Mouse (Mus musculus) gastrocnemius, adult 2 months (tissue): Measurements from ENCODE around the gene Slc23a2. TPM values are rescaled to one million over a fixed set of nuclear protein-coding genes. Genes with fewer than 3 reads are reported as not detected.

Source experiments
- DNase-seq: peaks from one replicate; pipeline ENCODE4 v3.0.0; 2022
- H3K27ac ChIP-seq: fragments of 200-600 bp; 2 replicates; pipeline ENCODE4 v1.8.1; 2022; ENCODE audit warnings: mild to moderate bottlenecking
- H3K4me3 ChIP-seq: fragments of 200-600 bp; 2 replicates; pipeline ENCODE4 v1.8.1; 2022; ENCODE audit warnings: mild to moderate bottlenecking, moderate library complexity
- CTCF ChIP-seq: fragments of 200-600 bp; IDR thresholded peaks from 2 replicates; pipeline ENCODE4 v1.8.1; 2022; ENCODE audit warnings: antibody characterized with exemption, mild to moderate bottlenecking, moderate library complexity
- intact Hi-C: fragments of 180-260 bp; cut with DNase I; formaldehyde crosslinking; loops from one replicate; pipeline ENCODE4 v1.15.1; 2025
- total RNA-seq, 2 experiments: library from RNA; stranded (reverse); gene quantifications; 2 replicates each; pipeline ENCODE4 v1.2.3; 2021

Gene Slc23a2
- total RNA-seq, 2 experiments from 2014 or later, result 7.7 to 10.8 TPM

- intact Hi-C loops, result no loop called here
- 0 out of 2 replicates have a peak overlapping the region, but pooled peaks have one; percentile 71 for H3K27ac ChIP-seq
- TF ChIP-seq CTCF, result no peak
- DNase-seq, result no peak
- H3K4me3 ChIP-seq, result no peak overlapping the region
Measured at GRCm38 (mm10) chr2:132108988-132109387, 35.9 kb downstream of the Slc23a2 start.

- H3K4me3 ChIP-seq, result peak overlapping the region; percentile 30
- intact Hi-C loops, result no loop called here
- peak overlapping the region; percentile 71 for H3K27ac ChIP-seq
- DNase-seq, result peak; percentile 60
- no peak for TF ChIP-seq CTCF
Measured at GRCm38 (mm10) chr2:132107611-132108010, 37.3 kb downstream of the Slc23a2 start.

GRCm38 (mm10) chr2:132106069-132106468, 38.8 kb downstream of the Slc23a2 start:
- no peak for DNase-seq
- intact Hi-C loops, result no loop called here

GRCm38 (mm10) chr2:132103265-132103664, 41.6 kb downstream of the Slc23a2 start:
- intact Hi-C loops, result no loop called here
- no peak for DNase-seq
- TF ChIP-seq CTCF, result no peak
- Histone ChIP-seq H3K4me3 (peak overlapping the region; percentile 31), H3K27ac (peak overlapping the region; percentile 75)

More at GRCm38 (mm10) chr2:132106069-132106468, 38.8 kb downstream of the Slc23a2 start:
- Histone ChIP-seq H3K27ac (peak overlapping the region; percentile 71), H3K4me3 (no peak overlapping the region)
- TF ChIP-seq CTCF, result no peak

GRCm38 (mm10) chr2:132102505-132103130, 42.3 kb downstream of the Slc23a2 start:
- no peak for TF ChIP-seq CTCF
- H3K27ac ChIP-seq, result peak overlapping the region; percentile 75
- DNase-seq, result no peak
- intact Hi-C loops, result no loop called here
- peak overlapping the region; percentile 31 for H3K4me3 ChIP-seq

- no peak for DNase-seq
- intact Hi-C loops, result loop anchor here (2.0 kb wide), 1 partner anchor 26 kb away; no protein-coding TSS in a partner anchor
- Histone ChIP-seq H3K27ac (no peak overlapping the region), H3K4me3 (no peak overlapping the region)
- TF ChIP-seq CTCF, result no peak
Measured at GRCm38 (mm10) chr2:132098942-132099672, 45.8 kb downstream of the Slc23a2 start.

GRCm38 (mm10) chr2:132098365-132098764, 46.5 kb downstream of the Slc23a2 start:
- intact Hi-C loops, result loop anchor here (2.0 kb wide), 1 partner anchor 26 kb away; no protein-coding TSS in a partner anchor
- DNase-seq, result no peak
- TF ChIP-seq CTCF, result no peak
- no peak overlapping the region for H3K4me3 ChIP-seq
- H3K27ac ChIP-seq, result no peak overlapping the region

- Histone ChIP-seq H3K27ac (no peak overlapping the region), H3K4me3 (no peak overlapping the region)
- no peak for DNase-seq
- TF ChIP-seq CTCF, result no peak
- intact Hi-C loops, result no loop called here
Measured at GRCm38 (mm10) chr2:132096582-132096981, 48.3 kb downstream of the Slc23a2 start.

- DNase-seq, result no peak
- intact Hi-C loops, result no loop called here
Measured at GRCm38 (mm10) chr2:132095821-132096220, 49.1 kb downstream of the Slc23a2 start.

GRCm38 (mm10) chr2:132094441-132095230, 50.3 kb downstream of the Slc23a2 start:
- Histone ChIP-seq H3K4me3 (no peak overlapping the region), H3K27ac (no peak overlapping the region)
- intact Hi-C loops, result no loop called here
- DNase-seq, result no peak
- no peak for TF ChIP-seq CTCF

More at GRCm38 (mm10) chr2:132095821-132096220, 49.1 kb downstream of the Slc23a2 start:
- Histone ChIP-seq H3K27ac (no peak overlapping the region), H3K4me3 (no peak overlapping the region)
- TF ChIP-seq CTCF, result no peak

- TF ChIP-seq CTCF, result no peak
- DNase-seq, result no peak
- intact Hi-C loops, result no loop called here
- H3K4me3 ChIP-seq, result no peak overlapping the region
- no peak overlapping the region for H3K27ac ChIP-seq
Measured at GRCm38 (mm10) chr2:132093739-132094138, 51.2 kb downstream of the Slc23a2 start.

- Histone ChIP-seq H3K4me3 (no peak overlapping the region), H3K27ac (no peak overlapping the region)
- intact Hi-C loops, result no loop called here
- no peak for DNase-seq
- TF ChIP-seq CTCF, result no peak
Measured at GRCm38 (mm10) chr2:132093298-132093697, 51.6 kb downstream of the Slc23a2 start.

- Histone ChIP-seq H3K27ac (no peak overlapping the region), H3K4me3 (no peak overlapping the region)
- intact Hi-C loops, result no loop called here
- DNase-seq, result no peak
- no peak for TF ChIP-seq CTCF
Measured at GRCm38 (mm10) chr2:132092722-132093121, 52.2 kb downstream of the Slc23a2 start.
